Mouse (Mus musculus) midbrain, embryonic 14.5 days (tissue): Measurements from ENCODE around the gene Phf20. TPM values are rescaled to one million over a fixed set of nuclear protein-coding genes. Genes with fewer than 3 reads are reported as not detected.
A peak's percentile ranks its signal among the peaks of the same experiment; 100 is the strongest.

Experiments used
- ATAC-seq: fragments of 200-750 bp; cut with Nextera tagmentation; 2 replicates; pipeline ENCODE4 v1.8.0; 2017; ENCODE audit warnings: moderate number of reproducible peaks, moderate library complexity; ENCODE audit not compliant: low FRiP score, low TSS enrichment
- DNase-seq: peaks from one replicate; pipeline ENCODE4 v3.0.0-alpha.2; 2015
- H3K27ac ChIP-seq: fragments of 300-500 bp; sonication (generic); replicated peaks from 2 replicates; pipeline ENCODE4 v1.5.1; 2014; ENCODE audit warnings: mild to moderate bottlenecking, low read depth, low read length, moderate library complexity
- H3K27me3 ChIP-seq: fragments of 300-500 bp; sonication (generic); 2 replicates; pipeline ENCODE4 v1.6.1; 2014; ENCODE audit warnings: low read length, control low read depth, mixed read lengths; ENCODE audit not compliant: control insufficient read depth, insufficient read depth
- H3K36me3 ChIP-seq: fragments of 300-500 bp; sonication (generic); 2 replicates; pipeline ENCODE4 v1.6.1; 2014; ENCODE audit warnings: low read length, control low read depth; ENCODE audit not compliant: control insufficient read depth, insufficient read depth
- H3K4me1 ChIP-seq: fragments of 300-500 bp; sonication (generic); 2 replicates; pipeline ENCODE4 v1.6.1; 2014; ENCODE audit warnings: mild to moderate bottlenecking, antibody characterized with exemption, low read length, control low read depth; ENCODE audit not compliant: control insufficient read depth, insufficient read depth
- H3K4me2 ChIP-seq: fragments of 300-500 bp; sonication (generic); 2 replicates; pipeline ENCODE4 v1.6.1; 2014; ENCODE audit warnings: mild to moderate bottlenecking, low read length, moderate library complexity
- H3K4me3 ChIP-seq: fragments of 300-500 bp; sonication (generic); replicated peaks from 2 replicates; pipeline ENCODE4 v1.5.1; 2014; ENCODE audit warnings: low read depth, low read length
- H3K9ac ChIP-seq: fragments of 300-500 bp; sonication (generic); replicated peaks from 2 replicates; pipeline ENCODE4 v1.6.1; 2014; ENCODE audit warnings: mild to moderate bottlenecking, low read length, moderate library complexity
- H3K9me3 ChIP-seq: fragments of 300-500 bp; sonication (generic); 2 replicates; pipeline ENCODE4 v1.6.1; 2016; ENCODE audit warnings: low read length, control low read depth, mixed read lengths; ENCODE audit not compliant: control insufficient read depth
- WGBS: fragments of 180-500 bp; shearing (Covaris S2); extraction: QIAGEN DNeasy Blood & Tissue Kit; methylation state at CpG from one replicate; pipeline ENCODE4 v1.1.7; 2014; 5-methylcytosine and 5-hydroxymethylcytosine counted together
- polyA plus RNA-seq: library from polyadenylated mRNA; unstranded; fragments of >200 nt; fragmentation: Nextera tagmentation; extraction: Ambion mirVana; gene quantifications from 2 replicates; pipeline ENCODE4 v1.2.1, GENCODE M21; 2014

Phf20 gene
- polyA plus RNA-seq, 1 experiment from 2014 or later, result 120 TPM

GRCm38 (mm10) chr2:156193066-156193862, 3.0 kb upstream of the Phf20 start:
- 77% methylated on average over 3 of the region's 3 CpGs for WGBS
- Histone ChIP-seq H3K9ac (no peak overlapping the region), H3K27ac (no peak overlapping the region), H3K4me1 (peaks cover 7% of the 10 kb centered on the region), H3K9me3 (no peaks in the 10 kb centered on the region), H3K36me3 (no peaks in the 10 kb centered on the region), H3K27me3 (no peaks in the 10 kb centered on the region), H3K4me2 (no peak overlapping the region), H3K4me3 (no peak overlapping the region)
- ATAC-seq, result no peak
- DNase-seq, result no peak

- Histone ChIP-seq H3K9ac (no peak overlapping the region), H3K36me3 (no peaks in the 10 kb centered on the region), H3K9me3 (no peaks in the 10 kb centered on the region), H3K4me3 (no peak overlapping the region), H3K27me3 (no peaks in the 10 kb centered on the region), H3K27ac (no peak overlapping the region), H3K4me1 (peaks cover 7% of the 10 kb centered on the region), H3K4me2 (no peak overlapping the region)
- no peak for ATAC-seq
- DNase-seq, result no peak
These were observed 1.7 kb upstream of the Phf20 start for GRCm38 (mm10) chr2:156194571-156194970.

GRCm38 (mm10) chr2:156197129-156197911, 1.1 kb downstream of the Phf20 start:
- Histone ChIP-seq H3K4me2 (peak overlapping the region; percentile 80), H3K9ac (peak overlapping the region; percentile 78), H3K27me3 (no peaks in the 10 kb centered on the region), H3K4me3 (peak overlapping the region; percentile 75), H3K36me3 (peaks cover 8% of the 10 kb centered on the region; the same call in 1 of the 2 replicates), H3K27ac (peak overlapping the region; percentile 96), H3K4me1 (peaks cover 7% of the 10 kb centered on the region), H3K9me3 (no peaks in the 10 kb centered on the region)
- 8% methylated on average over 17 of the region's 17 CpGs for WGBS
- ATAC-seq (no peak), DNase-seq (peak; percentile 14)

GRCm38 (mm10) chr2:156199944-156200343, 3.7 kb downstream of the Phf20 start:
- Histone ChIP-seq H3K36me3 (peaks cover 8% of the 10 kb centered on the region; the same call in 1 of the 2 replicates), H3K27ac (no peak overlapping the region), H3K27me3 (no peaks in the 10 kb centered on the region), H3K4me2 (no peak overlapping the region), H3K4me1 (peaks cover 10% of the 10 kb centered on the region), H3K9ac (no peak overlapping the region), H3K9me3 (no peaks in the 10 kb centered on the region), H3K4me3 (no peak overlapping the region)
- WGBS, result 54% methylated on average over 3 of the region's 3 CpGs
- DNase-seq, result peak; percentile 45
- no peak for ATAC-seq

- Histone ChIP-seq H3K4me2 (no peak overlapping the region), H3K9ac (no peak overlapping the region), H3K27me3 (no peaks in the 10 kb centered on the region), H3K36me3 (peaks cover 11% of the 10 kb centered on the region; the same call in 1 of the 2 replicates), H3K9me3 (no peaks in the 10 kb centered on the region), H3K4me3 (no peak overlapping the region), H3K4me1 (peaks cover 10% of the 10 kb centered on the region), H3K27ac (no peak overlapping the region)
- no peak for DNase-seq
- no peak for ATAC-seq
- 97% methylated on average over 4 of the region's 4 CpGs for WGBS
These were observed 5.2 kb downstream of the Phf20 start for GRCm38 (mm10) chr2:156201486-156201885.

- peak; percentile 64; the same call in 1 of the 2 replicates for ATAC-seq
- DNase-seq, result peak; percentile 79
- Histone ChIP-seq H3K27me3 (no peaks in the 10 kb centered on the region), H3K9me3 (no peaks in the 10 kb centered on the region), H3K4me2 (no peak overlapping the region), H3K4me1 (peaks cover 5% of the 10 kb centered on the region; the same call in 1 of the 2 replicates), H3K27ac (peak overlapping the region; percentile 67), H3K36me3 (peaks cover 11% of the 10 kb centered on the region; the same call in 1 of the 2 replicates), H3K9ac (no peak overlapping the region), H3K4me3 (no peak overlapping the region)
- 52% methylated on average over 3 of the region's 3 CpGs for WGBS
These were observed 6.7 kb downstream of the Phf20 start for GRCm38 (mm10) chr2:156202848-156203437.

GRCm38 (mm10) chr2:156203917-156204316, 7.7 kb downstream of the Phf20 start:
- no peak overlapping the region for H3K9ac ChIP-seq
- no peaks in the 10 kb centered on the region for H3K27me3 ChIP-seq
- no peak overlapping the region for H3K27ac ChIP-seq
- no peaks in the 10 kb centered on the region for H3K9me3 ChIP-seq
- peaks cover 11% of the 10 kb centered on the region; the same call in 1 of the 2 replicates for H3K36me3 ChIP-seq
- H3K4me3 ChIP-seq, result no peak overlapping the region
- ATAC-seq (no peak), DNase-seq (no peak)
- 0 out of 2 replicates have a peak, but pooled peaks cover 3% of the 10 kb centered on the region for H3K4me1 ChIP-seq
- no peak overlapping the region for H3K4me2 ChIP-seq
- 94% methylated on average over 6 of the region's 6 CpGs for WGBS

GRCm38 (mm10) chr2:156217786-156218185, 21.5 kb downstream of the Phf20 start:
- Histone ChIP-seq H3K4me1 (no peaks in the 10 kb centered on the region), H3K27me3 (no peaks in the 10 kb centered on the region), H3K9ac (no peak overlapping the region), H3K36me3 (0 out of 2 replicates have a peak, but pooled peaks cover 3% of the 10 kb centered on the region), H3K27ac (no peak overlapping the region), H3K4me2 (no peak overlapping the region), H3K4me3 (no peak overlapping the region), H3K9me3 (no peaks in the 10 kb centered on the region)
- ATAC-seq (no peak), DNase-seq (no peak)
- WGBS, result 22% methylated on average over 1 of the region's 1 CpGs
